9 mouse cellular contexts compared by ENCODE assay signal in genomic region chr4:124142083-124142482, GRCm38 (mm10).
DNase-seq lines count a peak whose midpoint lies in the region; ATAC-seq and TF ChIP-seq lines count a peak whose summit lies in the region.
"Had no signal": no experiment of that assay in that cellular context is flagged by ENCODE, and none has a peak within 500 bp of the region (broad histone marks: within the 10 kb centered on the region; RNA-seq: fewer than 3 reads in every experiment).

No protein-coding gene starts in this region.

- H3K27me3 ChIP-seq in embryonic facial prominence, embryonic 11.5 days (ENCODE audit: control insufficient read depth, insufficient read depth, low read length), result 0 out of 2 replicates have a peak, but pooled peaks cover 2% of the 10 kb centered on the region
- 0 out of 2 replicates have a peak, but pooled peaks cover 6% of the 10 kb centered on the region for H3K27me3 ChIP-seq in heart, postnatal 0 days (ENCODE audit: control insufficient read depth, insufficient read depth, low read length)

- H3K4me2 ChIP-seq in embryonic facial prominence, embryonic 11.5 days (ENCODE audit: low read depth, low read length), result no peak overlapping the region
- no peak overlapping the region for H3K4me2 ChIP-seq in heart, postnatal 0 days (ENCODE audit: low read depth, low read length)
- H3K4me2 ChIP-seq: liver, embryonic 15.5 days had no signal

- TF ChIP-seq CTCF in heart, postnatal 0 days (IDR thresholded peaks at IDR 0.05; ENCODE audit: low read depth), result peak; percentile 96

- no peak overlapping the region for H3K27ac ChIP-seq in embryonic facial prominence, embryonic 11.5 days (replicated peaks; ENCODE audit: low read depth, low read length)
- no peak overlapping the region for H3K27ac ChIP-seq in heart, postnatal 0 days (ENCODE audit: low read depth)
- H3K27ac ChIP-seq: liver, embryonic 15.5 days had no signal

- H3K36me3 ChIP-seq in embryonic facial prominence, embryonic 11.5 days (replicated peaks; ENCODE audit: control insufficient read depth, insufficient read depth, low read depth, low read length), result no peaks in the 10 kb centered on the region
- no peaks in the 10 kb centered on the region for H3K36me3 ChIP-seq in heart, postnatal 0 days (replicated peaks; ENCODE audit: control insufficient read depth, insufficient read depth, low read length)
- H3K36me3 ChIP-seq: liver, embryonic 15.5 days had no signal

- no peak for ATAC-seq in embryonic facial prominence, embryonic 11.5 days (replicated peaks; ENCODE audit: insufficient number of reproducible peaks, low FRiP score, low TSS enrichment, low read depth)
- peak; percentile 47; the same call in 1 of the 2 replicates for ATAC-seq in heart, postnatal 0 days (ENCODE audit: insufficient read depth, low read depth)

- no peak overlapping the region for H3K9ac ChIP-seq in embryonic facial prominence, embryonic 11.5 days (replicated peaks; ENCODE audit: low read length)
- H3K9ac ChIP-seq in heart, postnatal 0 days (replicated peaks; ENCODE audit: low read depth, low read length), result no peak overlapping the region
- H3K9ac ChIP-seq: liver, embryonic 15.5 days had no signal

- WGBS in embryonic facial prominence, embryonic 11.5 days, result 11% methylated on average over 5 of the region's 5 CpGs
- 9% methylated on average over 5 of the region's 5 CpGs for WGBS in heart, postnatal 0 days

- peak; percentile 82 for DNase-seq in ES-CJ7 (ENCODE audit: low read depth, low spot score)
- DNase-seq in adrenal gland, postnatal 4 days (ENCODE audit: low spot score in 2 of 2), result peak; percentile 28 to 64
- DNase-seq in embryonic facial prominence, embryonic 11.5 days (ENCODE audit: low spot score), result peak; percentile 96
- DNase-seq in heart, postnatal 0 days (ENCODE audit: low spot score), result peak; percentile 75
- DNase-seq in layer of hippocampus, adult 9-10 months (ENCODE audit: low spot score), result peak; percentile 94
- peak; percentile 65 for DNase-seq in lung, postnatal 25 days (ENCODE audit: low spot score)
- DNase-seq in right cerebral cortex, postnatal 10 days (ENCODE audit: low spot score in 2 of 2), result peak; percentile 93 to 96
- peak; percentile 68 to 79 for DNase-seq in urinary bladder, postnatal 36 days (ENCODE audit: low spot score in 2 of 2)

- no peaks in the 10 kb centered on the region for H3K4me1 ChIP-seq in embryonic facial prominence, embryonic 11.5 days (ENCODE audit: control insufficient read depth, insufficient read depth, low read length)
- no peaks in the 10 kb centered on the region for H3K4me1 ChIP-seq in heart, postnatal 0 days (ENCODE audit: control insufficient read depth, insufficient read depth)
- H3K4me1 ChIP-seq: liver, embryonic 15.5 days had no signal

- H3K9me3 ChIP-seq in embryonic facial prominence, embryonic 11.5 days (replicated peaks; ENCODE audit: control insufficient read depth, low read length), result no peaks in the 10 kb centered on the region
- no peaks in the 10 kb centered on the region for H3K9me3 ChIP-seq in heart, postnatal 0 days (replicated peaks; ENCODE audit: control insufficient read depth, low read length)
- H3K9me3 ChIP-seq: liver, embryonic 15.5 days had no signal

- H3K4me3 ChIP-seq in embryonic facial prominence, embryonic 11.5 days (ENCODE audit: low read depth, low read length), result no peak overlapping the region
- no peak overlapping the region for H3K4me3 ChIP-seq in heart, postnatal 0 days (ENCODE audit: low read depth, low read length)
- H3K4me3 ChIP-seq: liver, embryonic 15.5 days had no signal

- no peak for TF ChIP-seq EP300 in heart, postnatal 0 days (IDR thresholded peaks at IDR 0.05; ENCODE audit: low read depth)

Comparison
In these comparisons a context has a peak if more than half of its experiments do, and no peak if none do; other contexts are left out.
1. DNase-seq: peak in every context shown above with its lines; median percentile 96 in embryonic facial prominence, embryonic 11.5 days; 94 in right cerebral cortex, postnatal 10 days; 94 in layer of hippocampus, adult 9-10 months; 82 in ES-CJ7; 75 in heart, postnatal 0 days; 74 in urinary bladder, postnatal 36 days; 65 in lung, postnatal 25 days; 46 in adrenal gland, postnatal 4 days.